Mouse (Mus musculus) forebrain, embryonic 13.5 days (tissue): Measurements from ENCODE around the gene Ccdc7a. TPM values are rescaled to one million over a fixed set of nuclear protein-coding genes. Genes with fewer than 3 reads are reported as not detected.

Experiments
- ATAC-seq: fragments of 200-750 bp; cut with Nextera tagmentation; 2 replicates; pipeline ENCODE4 v1.8.0; 2017
- H3K27ac ChIP-seq: fragments of 300-500 bp; sonication (generic); 2 replicates; pipeline ENCODE4 v1.5.1; 2015; ENCODE audit warnings: inconsistent platforms, mild to moderate bottlenecking, moderate library complexity
- H3K27me3 ChIP-seq: fragments of 300-500 bp; sonication (generic); 2 replicates; pipeline ENCODE4 v1.6.1; 2015; ENCODE audit warnings: mild to moderate bottlenecking, inconsistent platforms
- H3K36me3 ChIP-seq: fragments of 300-500 bp; sonication (generic); 2 replicates; pipeline ENCODE4 v1.6.1; 2015; ENCODE audit warnings: mild to moderate bottlenecking, inconsistent platforms; ENCODE audit not compliant: poor library complexity, severe bottlenecking
- H3K4me1 ChIP-seq: fragments of 300-500 bp; sonication (generic); 2 replicates; pipeline ENCODE4 v1.6.1; 2015; ENCODE audit warnings: inconsistent platforms
- H3K4me2 ChIP-seq: fragments of 300-500 bp; sonication (generic); 2 replicates; pipeline ENCODE4 v1.6.1; 2015; ENCODE audit warnings: inconsistent platforms, mild to moderate bottlenecking, moderate library complexity
- H3K4me3 ChIP-seq: fragments of 300-500 bp; sonication (generic); 2 replicates; pipeline ENCODE4 v1.5.1; 2015; ENCODE audit warnings: mild to moderate bottlenecking, inconsistent platforms
- H3K9ac ChIP-seq: fragments of 300-500 bp; sonication (generic); 2 replicates; pipeline ENCODE4 v1.6.1; 2015; ENCODE audit warnings: mild to moderate bottlenecking, inconsistent platforms
- H3K9me3 ChIP-seq: fragments of 300-500 bp; sonication (generic); replicated peaks from 2 replicates; pipeline ENCODE4 v1.6.1; 2016; ENCODE audit warnings: inconsistent platforms
- WGBS: fragments of 180-500 bp; shearing (Covaris S2); methylation state at CpG from one replicate; pipeline ENCODE4 v1.1.7; 2015; 5-methylcytosine and 5-hydroxymethylcytosine counted together
- polyA plus RNA-seq: library from polyadenylated mRNA; unstranded; fragments of >200 nt; fragmentation: Nextera tagmentation; extraction: Ambion mirVana; gene quantifications from 2 replicates; pipeline ENCODE4 v1.2.1, GENCODE M21; 2015

Gene Ccdc7a
- polyA plus RNA-seq, 1 experiment from 2014 or later = not detected

GRCm38 (mm10) chr8:128727213-128727612 lies 338.1 kb downstream of the Ccdc7a start:
- H3K4me1 ChIP-seq = no peaks in the 10 kb centered on the region
- no peak overlapping the region for H3K4me2 ChIP-seq
- no peak overlapping the region for H3K9ac ChIP-seq
- H3K27me3 ChIP-seq = no peaks in the 10 kb centered on the region
- ATAC-seq = no peak
- 94% methylated on average over 1 of the region's 1 CpGs for WGBS
- H3K27ac ChIP-seq = no peak overlapping the region
- H3K9me3 ChIP-seq = no peaks in the 10 kb centered on the region
- H3K4me3 ChIP-seq = no peak overlapping the region
- H3K36me3 ChIP-seq = peaks cover 66% of the 10 kb centered on the region

- Histone ChIP-seq H3K9me3 (no peaks in the 10 kb centered on the region), H3K4me3 (no peak overlapping the region), H3K4me1 (no peaks in the 10 kb centered on the region), H3K4me2 (no peak overlapping the region), H3K27me3 (no peaks in the 10 kb centered on the region), H3K9ac (no peak overlapping the region), H3K36me3 (peaks cover 61% of the 10 kb centered on the region), H3K27ac (no peak overlapping the region)
- WGBS = 65% methylated on average over 1 of the region's 1 CpGs
- 0 out of 2 replicates have a peak, but pooled peaks have one; percentile 53 for ATAC-seq
These were observed 340.5 kb downstream of the Ccdc7a start for GRCm38 (mm10) chr8:128724819-128725218.

DNA sequence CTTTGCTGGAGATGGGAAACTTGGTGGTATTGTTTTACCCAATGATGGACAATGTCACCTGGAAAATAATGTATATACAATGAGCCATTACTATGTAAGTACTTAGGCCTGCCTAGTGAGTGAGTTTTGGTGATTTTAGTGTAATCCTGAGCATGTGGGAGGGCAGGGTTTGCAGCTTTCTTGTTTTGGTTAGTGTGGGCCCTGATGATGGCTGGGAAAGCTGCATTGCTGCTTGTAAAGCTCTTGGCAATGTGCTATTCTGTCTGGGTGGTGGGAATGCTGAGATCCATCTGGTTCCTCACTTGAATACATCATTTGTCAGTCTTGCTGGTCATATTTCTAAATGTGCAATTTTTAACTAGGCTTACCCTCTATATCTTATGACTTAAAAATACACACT lies 349.1 kb downstream of the Ccdc7a start:
- H3K4me2 ChIP-seq = no peak overlapping the region
- peaks cover 80% of the 10 kb centered on the region for H3K36me3 ChIP-seq
- ATAC-seq = no peak
- no peak overlapping the region for H3K27ac ChIP-seq
- H3K9me3 ChIP-seq = no peaks in the 10 kb centered on the region
- H3K4me3 ChIP-seq = no peak overlapping the region
- H3K9ac ChIP-seq = no peak overlapping the region
- H3K4me1 ChIP-seq = no peaks in the 10 kb centered on the region
- H3K27me3 ChIP-seq = no peaks in the 10 kb centered on the region

DNA sequence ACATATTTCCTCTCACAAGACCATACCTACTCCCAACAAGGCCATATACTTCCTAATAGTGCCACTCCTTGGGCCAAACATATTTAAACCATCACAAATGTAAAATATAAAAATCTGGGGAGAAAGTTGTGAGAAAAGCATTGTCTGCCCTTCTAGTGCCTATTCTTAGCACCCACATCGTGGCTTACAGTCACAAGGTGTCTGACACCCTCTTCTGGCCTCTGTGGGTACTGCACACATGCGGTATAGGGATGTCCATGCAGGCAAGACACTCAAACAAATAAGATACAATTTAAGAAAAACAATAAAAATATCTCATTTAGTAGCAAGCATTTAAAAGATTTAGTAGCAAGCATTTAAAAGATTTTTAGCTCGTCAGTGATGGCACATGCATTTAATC lies 356.1 kb downstream of the Ccdc7a start:
- WGBS = 50% methylated on average over 3 of the region's 3 CpGs
- Histone ChIP-seq H3K9me3 (no peaks in the 10 kb centered on the region), H3K4me2 (no peak overlapping the region), H3K36me3 (peaks cover 64% of the 10 kb centered on the region), H3K27me3 (no peaks in the 10 kb centered on the region), H3K27ac (no peak overlapping the region), H3K9ac (no peak overlapping the region), H3K4me1 (peaks cover 7% of the 10 kb centered on the region; the same call in 1 of the 2 replicates), H3K4me3 (no peak overlapping the region)
- ATAC-seq = no peak

GRCm38 (mm10) chr8:128704836-128705235 lies 360.5 kb downstream of the Ccdc7a start:
- H3K36me3 ChIP-seq = peaks cover 27% of the 10 kb centered on the region
- WGBS = 95% methylated on average over 2 of the region's 2 CpGs
- no peaks in the 10 kb centered on the region for H3K9me3 ChIP-seq
- peaks cover 7% of the 10 kb centered on the region for H3K4me1 ChIP-seq
- H3K27me3 ChIP-seq = no peaks in the 10 kb centered on the region
- no peak overlapping the region for H3K9ac ChIP-seq
- ATAC-seq = no peak
- H3K4me2 ChIP-seq = no peak overlapping the region
- H3K4me3 ChIP-seq = no peak overlapping the region
- no peak overlapping the region for H3K27ac ChIP-seq

- H3K27ac ChIP-seq = no peak overlapping the region
- WGBS = 90% methylated on average over 1 of the region's 1 CpGs
- no peaks in the 10 kb centered on the region for H3K9me3 ChIP-seq
- ATAC-seq = no peak
- H3K9ac ChIP-seq = no peak overlapping the region
- peaks cover 23% of the 10 kb centered on the region for H3K36me3 ChIP-seq
- H3K4me3 ChIP-seq = no peak overlapping the region
- peaks cover 7% of the 10 kb centered on the region for H3K4me1 ChIP-seq
- no peaks in the 10 kb centered on the region for H3K27me3 ChIP-seq
- H3K4me2 ChIP-seq = no peak overlapping the region
These were observed 360.9 kb downstream of the Ccdc7a start for GRCm38 (mm10) chr8:128704376-128704775.

- ATAC-seq = no peak
- no peaks in the 10 kb centered on the region for H3K9me3 ChIP-seq
- no peak overlapping the region for H3K4me3 ChIP-seq
- no peaks in the 10 kb centered on the region; the same call in 1 of the 2 replicates for H3K4me1 ChIP-seq
- no peak overlapping the region for H3K27ac ChIP-seq
- H3K36me3 ChIP-seq = no peaks in the 10 kb centered on the region
- no peak overlapping the region for H3K9ac ChIP-seq
- no peaks in the 10 kb centered on the region for H3K27me3 ChIP-seq
- no peak overlapping the region for H3K4me2 ChIP-seq
- 83% methylated on average over 3 of the region's 3 CpGs for WGBS
These were observed 367.4 kb downstream of the Ccdc7a start for GRCm38 (mm10) chr8:128697945-128698344.

DNA sequence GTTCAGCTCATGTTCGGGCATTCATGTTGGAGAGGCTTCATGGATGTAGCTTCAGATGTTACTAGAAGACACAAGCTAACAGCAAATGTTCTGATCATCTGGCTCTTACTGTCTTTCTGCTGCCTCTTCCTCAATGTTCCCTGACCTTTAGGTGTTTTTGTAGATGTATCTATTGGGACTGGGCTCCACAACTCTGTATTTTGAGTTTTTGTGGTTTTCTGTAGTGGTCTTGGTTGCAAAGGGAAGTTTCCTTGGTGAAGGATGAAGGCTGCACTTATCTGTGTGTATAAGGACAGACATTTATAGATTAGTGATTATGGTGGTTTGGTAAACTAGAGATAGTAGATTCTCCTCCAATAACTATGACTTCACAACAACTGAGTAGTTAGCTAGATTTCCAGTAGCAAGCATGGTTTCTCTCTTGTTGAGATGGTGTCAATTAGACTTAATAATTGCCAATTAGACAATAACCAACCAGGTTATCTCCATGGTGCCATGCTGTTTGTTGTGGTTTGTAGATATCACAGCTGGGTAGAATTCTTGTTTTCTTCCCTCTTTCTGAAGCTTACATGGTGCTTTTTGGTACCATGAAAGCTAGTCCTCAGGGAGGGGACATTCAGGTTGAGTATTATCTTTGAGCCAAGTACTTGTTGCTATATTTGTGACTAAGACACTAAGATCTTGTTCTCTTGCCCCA lies 368.5 kb downstream of the Ccdc7a start:
- Histone ChIP-seq H3K36me3 (no peaks in the 10 kb centered on the region), H3K27ac (no peak overlapping the region), H3K4me2 (no peak overlapping the region), H3K9me3 (no peaks in the 10 kb centered on the region), H3K27me3 (no peaks in the 10 kb centered on the region), H3K4me1 (no peaks in the 10 kb centered on the region), H3K9ac (no peak overlapping the region), H3K4me3 (no peak overlapping the region)
- no peak for ATAC-seq
- 87% methylated on average over 1 of the region's 1 CpGs for WGBS

GRCm38 (mm10) chr8:128690056-128690455 lies 375.3 kb downstream of the Ccdc7a start:
- Histone ChIP-seq H3K9ac (no peak overlapping the region), H3K27me3 (no peaks in the 10 kb centered on the region), H3K4me1 (peaks cover 30% of the 10 kb centered on the region), H3K4me2 (no peak overlapping the region), H3K4me3 (no peak overlapping the region), H3K9me3 (no peaks in the 10 kb centered on the region), H3K27ac (no peak overlapping the region), H3K36me3 (no peaks in the 10 kb centered on the region)
- WGBS = 77% methylated on average over 1 of the region's 1 CpGs
- ATAC-seq = no peak

DNA sequence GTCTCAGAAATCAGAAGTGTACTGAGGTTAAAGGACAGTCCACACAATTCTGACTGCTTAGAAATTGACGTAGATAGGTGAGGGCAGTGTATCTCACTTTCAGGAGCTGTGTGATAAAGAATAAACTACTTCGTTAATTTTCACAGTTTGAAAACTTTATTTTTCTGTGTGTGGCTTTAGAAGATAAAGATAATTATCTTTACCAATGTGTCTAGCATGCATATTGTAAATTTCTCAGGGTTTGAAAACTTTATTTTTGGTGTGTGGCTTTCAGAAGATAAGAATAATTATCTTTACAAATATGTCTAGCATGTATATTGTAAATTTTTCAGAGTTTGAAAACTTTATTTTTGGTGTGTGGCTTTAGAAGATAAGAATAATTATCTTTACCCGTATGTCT lies 376.6 kb downstream of the Ccdc7a start:
- 82% methylated on average over 3 of the region's 3 CpGs for WGBS
- no peak overlapping the region for H3K4me3 ChIP-seq
- H3K36me3 ChIP-seq = no peaks in the 10 kb centered on the region
- no peak overlapping the region for H3K9ac ChIP-seq
- H3K27me3 ChIP-seq = no peaks in the 10 kb centered on the region
- H3K4me1 ChIP-seq = peaks cover 34% of the 10 kb centered on the region
- no peak for ATAC-seq
- no peak overlapping the region for H3K4me2 ChIP-seq
- H3K27ac ChIP-seq = no peak overlapping the region
- no peaks in the 10 kb centered on the region for H3K9me3 ChIP-seq

DNA sequence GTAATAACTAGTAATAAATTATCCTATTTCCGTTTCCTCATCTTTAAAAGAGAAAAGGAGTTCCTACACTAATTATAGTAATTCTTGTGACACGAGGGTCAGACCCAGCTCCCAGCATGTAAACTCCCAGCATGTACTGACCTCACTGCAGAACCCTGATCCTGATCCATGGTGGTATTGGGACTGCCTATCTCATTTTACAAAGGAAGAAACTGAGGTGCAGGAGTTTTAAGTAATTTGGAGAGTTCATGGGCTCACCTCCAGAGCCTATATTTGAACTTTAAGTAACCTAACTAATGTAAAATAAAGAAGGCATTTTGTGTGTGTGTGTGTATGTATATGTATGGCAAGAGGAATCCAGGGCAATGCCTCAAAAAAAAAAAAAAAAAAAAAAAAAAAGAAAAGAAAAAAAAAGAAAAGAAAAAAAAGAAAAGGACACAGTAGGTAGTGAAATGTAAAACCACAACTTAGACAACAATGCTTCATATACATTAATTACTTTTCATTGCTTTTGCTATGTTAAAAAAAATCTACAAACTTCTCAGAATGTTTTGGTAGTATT lies 378.8 kb downstream of the Ccdc7a start:
- H3K36me3 ChIP-seq = no peaks in the 10 kb centered on the region
- peaks cover 34% of the 10 kb centered on the region for H3K4me1 ChIP-seq
- no peak for ATAC-seq
- 2% methylated on average over 2 of the region's 2 CpGs for WGBS
- H3K4me3 ChIP-seq = peak overlapping the region; percentile 86
- peak overlapping the region; percentile 97 for H3K9ac ChIP-seq
- peak overlapping the region; percentile 75 for H3K4me2 ChIP-seq
- no peaks in the 10 kb centered on the region for H3K27me3 ChIP-seq
- no peaks in the 10 kb centered on the region for H3K9me3 ChIP-seq
- H3K27ac ChIP-seq = peak overlapping the region; percentile 98

DNA sequence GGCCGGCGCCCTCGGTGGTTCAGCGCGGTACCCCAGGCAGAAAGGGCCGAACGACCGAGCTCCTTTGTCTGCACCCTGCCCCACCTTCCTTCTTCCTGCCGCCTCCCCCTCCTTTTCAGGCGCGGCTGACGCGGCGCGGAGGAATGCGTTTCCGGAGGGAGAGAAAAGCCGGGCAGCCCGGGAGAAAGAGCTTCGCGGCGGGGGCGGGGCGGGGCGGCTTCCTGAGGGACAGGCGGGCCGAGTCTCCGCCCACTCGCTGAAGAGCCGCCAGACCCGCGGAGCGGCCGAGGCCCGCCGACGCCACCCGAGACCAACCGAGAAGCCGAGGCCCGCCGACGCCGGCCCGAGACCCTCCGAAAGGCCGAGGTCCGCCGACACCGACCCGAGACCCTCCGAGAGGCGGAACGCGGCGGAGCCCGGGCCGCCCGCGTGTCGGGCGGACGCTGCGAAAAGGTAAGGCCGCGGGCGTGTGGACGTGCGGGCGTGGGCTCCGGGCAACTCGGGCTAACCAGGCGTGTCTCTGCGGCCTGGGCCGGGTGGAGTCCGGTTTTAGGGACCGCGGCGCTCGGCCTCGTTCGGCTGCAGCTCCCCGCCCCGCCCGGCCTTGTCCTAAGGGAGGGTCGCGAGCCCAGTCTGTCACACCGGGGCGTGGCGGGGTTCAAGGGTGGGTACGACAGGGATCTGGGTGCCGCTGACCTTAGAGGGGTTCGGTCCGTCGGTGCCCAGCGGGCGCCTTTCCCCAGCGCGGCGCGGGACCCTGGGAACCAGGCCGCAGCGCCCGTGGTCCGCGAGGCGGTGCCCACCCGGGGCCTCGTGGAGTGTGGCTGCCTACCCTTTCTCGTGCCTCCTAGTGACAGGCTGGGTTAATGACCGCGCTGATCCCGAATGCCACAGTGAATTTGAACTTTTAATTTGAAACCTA lies 379.5 kb downstream of the Ccdc7a start, which contains the start of gene Itgb1:
Itgb1 (plus strand) TSS at position 148 of the 922 bp plus-strand sequence.
- ATAC-seq = peak; percentile 96
- no peaks in the 10 kb centered on the region for H3K9me3 ChIP-seq
- H3K9ac ChIP-seq = peak within 1 kb of the TSS; percentile 97
- no peaks in the 10 kb centered on the region for H3K27me3 ChIP-seq
- under 1% methylated on average over 91 of the region's 113 CpGs for WGBS
- H3K4me2 ChIP-seq = peak within 1 kb of the TSS; percentile 75
- peak within 1 kb of the TSS; percentile 86 for H3K4me3 ChIP-seq
- peak within 1 kb of the TSS; percentile 98 for H3K27ac ChIP-seq
- H3K36me3 ChIP-seq = no peaks in the 10 kb centered on the region
- H3K4me1 ChIP-seq = peaks cover 33% of the 10 kb centered on the region
